Mouse (Mus musculus) heart, postnatal 36 days (tissue): ENCODE measurements around the gene Adcy4. TPM values are rescaled to one million over a fixed set of nuclear protein-coding genes. Genes with fewer than 3 reads are reported as not detected.

Experiments used
- DNase-seq, 2 experiments: peaks; one replicate each; pipeline ENCODE4 v3.0.0; 2021 to 2022
- intact Hi-C: fragments of 180-260 bp; cut with DNase I; formaldehyde crosslinking; loops from one replicate; pipeline ENCODE4 v1.15.1; 2025
- total RNA-seq, 2 experiments: library from RNA; stranded (reverse); gene quantifications; 2 replicates each; pipeline ENCODE4 v1.2.3; 2021

Gene Adcy4
- 10 to 100 TPM; 18.0 to 21.0 TPM for total RNA-seq

DNA sequence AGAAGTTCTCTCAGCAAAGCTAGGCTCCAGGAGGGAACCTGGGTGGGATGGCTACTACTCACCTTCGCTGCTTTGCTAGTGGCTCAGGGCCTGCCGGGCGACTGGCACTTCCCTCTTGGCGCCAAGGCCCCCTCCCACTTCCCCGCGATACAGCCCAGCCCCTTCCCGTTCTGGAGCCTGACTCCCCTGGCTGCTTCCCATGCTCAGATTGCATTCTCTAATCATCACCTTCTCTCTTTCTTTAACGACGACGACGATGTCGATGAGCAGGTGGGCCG lies at the start of gene Adcy4:
Adcy4 (minus strand) TSS at position 138 of the 278 bp plus-strand sequence.
- intact Hi-C loops = no loop called here
- peak; percentile 41 to 49 for DNase-seq

GRCm38 (mm10) chr14:55833126-55833525 lies 49.2 kb upstream of the Adcy4 start:
- no peak for DNase-seq
- intact Hi-C loops = no loop called here

DNA sequence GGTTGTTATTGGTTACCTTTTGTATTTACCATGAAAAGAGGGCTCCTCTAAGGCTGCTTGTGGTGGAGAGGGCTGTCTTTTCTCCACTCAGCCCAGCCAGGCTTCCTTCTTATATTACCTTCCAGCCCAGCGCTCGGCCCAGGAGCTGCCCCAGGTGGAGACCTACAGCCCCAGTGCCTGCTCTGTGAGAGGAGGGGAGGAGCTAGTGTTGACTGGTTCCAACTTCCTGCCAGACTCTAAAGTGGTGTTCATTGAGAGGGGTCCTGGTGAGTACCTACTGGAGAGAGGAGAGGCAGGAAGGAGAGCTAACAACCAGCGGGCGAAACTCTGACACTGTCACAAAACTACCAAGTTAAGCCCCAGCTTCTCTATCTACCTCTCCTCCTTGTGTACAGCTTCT lies 46.4 kb upstream of the Adcy4 start:
- intact Hi-C loops = no loop called here
- DNase-seq = no peak

DNA sequence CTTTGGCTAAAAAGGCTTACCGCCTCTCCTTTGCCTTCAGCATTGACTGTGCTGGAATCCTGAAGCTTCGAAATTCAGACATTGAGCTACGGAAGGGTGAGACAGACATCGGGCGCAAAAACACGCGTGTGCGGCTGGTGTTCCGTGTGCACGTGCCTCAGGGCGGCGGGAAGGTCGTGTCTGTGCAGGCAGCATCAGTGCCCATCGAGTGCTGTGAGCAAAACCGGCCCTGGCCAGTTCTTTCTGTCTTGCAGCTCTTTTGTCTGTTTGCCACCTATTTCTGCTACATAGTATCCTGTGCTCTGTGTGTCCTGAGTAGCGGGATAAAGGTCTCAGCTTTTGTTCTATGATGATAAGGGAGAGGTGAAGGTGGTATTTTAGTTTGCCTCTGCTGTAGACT lies 46.0 kb upstream of the Adcy4 start:
- intact Hi-C loops = no loop called here
- no peak for DNase-seq

DNA sequence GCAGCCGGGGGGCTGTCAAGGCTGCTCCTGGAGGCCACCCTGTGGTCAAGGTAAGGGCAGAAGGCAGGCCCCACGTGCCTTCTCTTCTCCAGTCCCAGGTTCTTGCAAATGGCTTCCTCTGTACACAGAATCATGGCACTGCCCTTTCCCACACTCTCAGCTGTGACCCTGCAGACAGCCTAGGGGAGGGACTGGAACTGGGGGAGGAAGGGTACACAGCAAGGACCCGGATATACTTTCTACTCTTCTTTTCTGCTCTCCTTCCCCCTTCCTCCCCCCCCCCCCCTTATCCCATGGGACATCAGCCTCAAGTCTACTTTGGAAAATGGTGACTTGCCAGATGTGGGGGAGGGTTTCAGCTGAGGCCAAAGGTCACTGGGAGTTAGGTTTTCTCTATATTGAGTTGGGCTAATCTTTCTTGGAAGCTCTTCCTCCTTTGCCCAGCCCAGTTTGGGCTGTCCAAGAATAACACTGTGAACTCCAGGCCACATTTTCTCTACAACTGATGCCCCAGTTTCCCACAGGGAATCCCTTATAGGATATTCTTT lies 44.9 kb upstream of the Adcy4 start:
- peak; percentile 41 to 47 for DNase-seq
- intact Hi-C loops = no loop called here

DNA sequence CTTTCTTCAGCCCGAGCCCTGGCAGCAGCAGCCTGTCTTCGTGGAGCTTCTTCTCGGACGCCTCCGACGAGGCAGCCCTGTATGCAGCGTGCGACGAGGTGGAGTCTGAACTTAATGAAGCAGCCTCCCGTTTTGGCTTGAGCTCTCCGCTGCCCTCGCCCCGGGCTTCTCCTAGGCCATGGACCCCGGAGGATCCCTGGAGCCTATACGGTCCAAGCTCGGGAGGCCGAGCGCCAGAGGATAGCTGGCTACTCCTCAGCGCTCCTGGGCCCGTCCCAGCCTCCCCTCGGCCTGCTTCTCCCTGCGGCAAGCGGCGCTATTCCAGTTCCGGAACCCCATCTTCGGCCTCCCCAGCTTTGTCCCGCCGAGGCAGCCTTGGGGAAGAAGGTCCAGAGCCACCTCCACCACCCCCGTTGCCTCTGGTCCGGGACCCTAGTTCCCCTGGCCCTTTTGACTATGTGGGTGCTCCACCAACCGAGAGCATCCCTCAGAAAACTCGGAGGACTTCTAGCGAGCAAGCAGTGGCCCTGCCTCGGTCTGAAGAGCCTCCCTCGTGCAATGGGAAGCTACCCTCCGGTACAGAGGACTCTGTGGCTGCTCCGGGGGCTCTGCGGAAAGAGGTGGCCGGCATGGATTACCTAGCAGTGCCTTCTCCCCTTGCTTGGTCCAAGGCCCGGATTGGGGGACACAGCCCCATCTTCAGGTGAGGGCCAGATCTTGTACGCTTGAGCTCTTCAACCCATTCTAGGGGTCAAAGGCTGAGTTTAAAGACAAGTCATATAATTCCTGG lies 42.9 kb upstream of the Adcy4 start:
- intact Hi-C loops = no loop called here

DNA sequence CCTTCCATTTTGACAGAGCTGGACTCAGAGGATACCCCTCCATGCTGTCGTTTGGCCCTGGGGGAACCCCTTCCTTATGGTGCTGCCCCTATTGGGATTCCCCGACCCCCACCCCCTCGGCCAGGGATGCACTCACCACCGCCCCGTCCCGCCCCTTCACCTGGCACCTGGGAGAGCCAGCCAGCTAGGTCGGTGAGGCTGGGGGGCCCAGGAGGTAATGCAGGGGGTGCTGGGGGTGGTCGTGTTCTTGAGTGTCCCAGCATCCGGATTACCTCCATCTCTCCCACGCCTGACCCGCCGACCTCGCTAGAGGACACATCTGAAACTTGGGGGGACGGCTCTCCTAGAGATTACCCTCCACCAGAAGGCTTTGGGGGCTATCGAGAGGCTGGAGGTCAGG lies 42.2 kb upstream of the Adcy4 start:
- no peak for DNase-seq
- intact Hi-C loops = no loop called here

More for the DNA sequence above, 42.9 kb upstream of the Adcy4 start:
- DNase-seq = peak; percentile 24 to 43

- DNase-seq = peak; percentile 31 to 45
- intact Hi-C loops = no loop called here
Measured at GRCm38 (mm10) chr14:55825216-55826051, 41.5 kb upstream of the Adcy4 start.

- intact Hi-C loops = no loop called here
- peak in 1 of 2 experiments; percentile 24 for DNase-seq
Measured at GRCm38 (mm10) chr14:55824481-55825215, 40.8 kb upstream of the Adcy4 start.

DNA sequence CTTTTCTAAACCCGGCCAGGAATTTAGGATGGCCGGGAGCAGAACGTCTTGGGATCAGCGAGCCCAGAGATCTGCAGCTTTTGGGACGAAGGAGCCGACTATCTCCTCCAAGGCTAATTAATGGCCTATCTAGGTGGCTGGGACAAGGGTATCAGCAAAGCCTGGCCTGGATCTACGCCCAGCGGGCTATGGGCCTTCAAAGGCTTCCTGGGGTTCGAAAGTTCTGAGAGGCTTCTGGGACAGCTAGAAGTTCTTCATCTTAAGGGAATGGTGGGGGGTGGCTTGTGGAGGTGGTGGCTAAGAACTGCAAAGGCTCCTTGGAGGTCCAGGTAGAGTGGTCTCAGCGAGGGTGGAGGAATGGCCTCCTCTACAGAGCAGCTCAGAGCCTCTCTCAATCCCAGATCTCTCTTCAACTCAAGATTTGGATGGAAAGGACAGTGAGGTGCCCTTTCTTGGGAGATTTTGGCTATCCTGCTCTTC lies 40.1 kb upstream of the Adcy4 start:
- intact Hi-C loops = no loop called here
- DNase-seq = peak; percentile 41 to 60

- intact Hi-C loops = loop anchor here (1.0 kb wide), 4 partner anchors 40 to 95 kb away; no protein-coding TSS in a partner anchor
- DNase-seq = peak; percentile 80 to 88
Measured at GRCm38 (mm10) chr14:55822991-55823762, 39.3 kb upstream of the Adcy4 start, which contains the start of gene Nfatc4. Nfatc4 (plus strand) TSS chr14:55823144.

DNA sequence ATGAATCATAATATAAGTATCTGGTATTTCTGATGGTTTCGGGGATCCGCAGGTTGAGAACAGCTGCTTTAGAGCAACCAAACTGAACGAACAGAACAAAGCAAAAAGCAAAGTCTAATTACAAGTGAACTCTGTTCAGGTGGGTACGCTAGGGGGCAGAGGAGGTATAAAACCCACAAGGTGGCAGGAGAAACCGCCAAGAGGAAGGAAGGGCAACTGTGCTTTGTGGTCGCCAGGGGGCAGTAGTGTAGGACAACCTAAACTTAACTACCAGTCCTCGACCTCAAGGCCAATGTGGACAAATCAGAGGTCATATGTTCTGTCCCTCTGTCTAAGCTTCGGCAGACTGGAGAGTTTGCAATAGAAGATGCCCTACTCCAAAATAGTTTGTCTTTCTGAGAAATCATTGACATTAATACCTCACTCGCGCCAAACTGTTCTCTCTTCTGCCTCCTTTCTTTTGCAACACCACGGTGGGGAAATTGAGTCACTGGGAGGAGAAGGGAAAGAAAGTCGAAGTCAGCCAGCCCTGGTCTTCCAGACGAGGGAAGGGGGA lies 38.6 kb upstream of the Adcy4 start:
- intact Hi-C loops = loop anchor here (1.0 kb wide), 3 partner anchors 41 to 96 kb away; no protein-coding TSS in a partner anchor
- DNase-seq = peak; percentile 84

GRCm38 (mm10) chr14:55820576-55820975 lies 36.7 kb upstream of the Adcy4 start:
- DNase-seq = peak; percentile 0

GRCm38 (mm10) chr14:55819845-55820405 lies 36.0 kb upstream of the Adcy4 start:
- intact Hi-C loops = no loop called here
- peak; percentile 0 for DNase-seq

More at GRCm38 (mm10) chr14:55820576-55820975, 36.7 kb upstream of the Adcy4 start:
- intact Hi-C loops = no loop called here

DNA sequence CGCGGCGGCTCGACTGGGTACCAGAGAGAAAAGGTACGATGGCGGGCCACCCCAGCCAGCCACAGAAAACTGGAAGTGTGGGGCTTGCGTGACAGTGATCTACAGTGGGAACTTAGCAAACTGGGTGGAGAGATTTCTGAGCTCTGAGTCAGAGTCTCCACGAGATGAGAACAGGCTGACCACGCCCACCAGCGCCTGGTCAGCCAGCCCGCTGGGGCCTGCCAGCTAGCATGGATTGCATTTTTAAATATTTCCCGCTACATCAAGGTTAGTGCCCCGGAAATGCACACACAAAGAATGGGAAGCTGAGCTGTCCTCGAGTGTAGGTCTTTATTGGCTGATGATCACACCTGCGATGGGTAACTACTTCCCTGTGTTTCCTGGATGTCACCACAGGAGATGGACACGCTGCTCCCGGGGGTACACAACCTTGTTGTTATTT lies 31.4 kb upstream of the Adcy4 start:
- intact Hi-C loops = no loop called here
- peak; percentile 58 to 65 for DNase-seq

- peak; percentile 48 to 63 for DNase-seq
- intact Hi-C loops = no loop called here
Measured at GRCm38 (mm10) chr14:55814885-55815284, 31.0 kb upstream of the Adcy4 start.

- intact Hi-C loops = no loop called here
- DNase-seq = no peak
Measured at GRCm38 (mm10) chr14:55795380-55796163, 11.7 kb upstream of the Adcy4 start.

DNA sequence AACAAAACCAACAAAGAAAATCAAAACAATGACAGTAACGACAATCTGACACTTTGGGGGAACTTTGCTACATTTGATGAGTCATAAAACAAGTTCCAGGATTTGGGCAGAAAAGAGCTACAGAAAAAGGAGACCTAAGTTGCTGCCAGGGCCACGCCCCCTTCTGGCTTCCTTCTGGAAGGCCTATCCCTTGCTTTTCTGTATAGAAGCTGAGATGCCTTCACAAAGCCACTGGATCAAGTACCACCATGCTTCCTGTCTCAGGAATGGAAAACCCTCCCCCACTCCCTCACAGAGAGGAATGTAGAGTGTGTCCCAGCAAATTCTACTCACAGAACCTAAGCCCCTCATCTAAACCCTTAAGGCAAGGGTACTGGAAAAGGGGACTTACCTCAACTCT lies 10.1 kb upstream of the Adcy4 start:
- intact Hi-C loops = no loop called here
- DNase-seq = no peak
